Mouse (Mus musculus) stomach, postnatal 0 days (tissue): Measurements from ENCODE around the gene Pdzrn3.

Experiments used
- CTCF ChIP-seq: IDR thresholded peaks from 2 replicates; pipeline ENCODE4 v1.5.1; 2016; ENCODE audit warnings: antibody characterized with exemption, low read depth, mild to moderate bottlenecking, moderate library complexity
- EP300 ChIP-seq: optimal IDR thresholded peaks from 2 replicates; pipeline ENCODE3; 2016; ENCODE audit warnings: antibody characterized with exemption

GRCm38 (mm10) chr6:101336660-101337059, 41.0 kb downstream of the Pdzrn3 start:
- TF ChIP-seq EP300 (no peak), CTCF (no peak)
